Mouse (Mus musculus) urinary bladder, postnatal 25 days (tissue): ENCODE data around the gene Cpne9.

Experiments
- DNase-seq: peaks from one replicate; pipeline ENCODE4 v3.0.0; 2022; ENCODE audit warnings: low spot score

Cpne9 gene

DNA sequence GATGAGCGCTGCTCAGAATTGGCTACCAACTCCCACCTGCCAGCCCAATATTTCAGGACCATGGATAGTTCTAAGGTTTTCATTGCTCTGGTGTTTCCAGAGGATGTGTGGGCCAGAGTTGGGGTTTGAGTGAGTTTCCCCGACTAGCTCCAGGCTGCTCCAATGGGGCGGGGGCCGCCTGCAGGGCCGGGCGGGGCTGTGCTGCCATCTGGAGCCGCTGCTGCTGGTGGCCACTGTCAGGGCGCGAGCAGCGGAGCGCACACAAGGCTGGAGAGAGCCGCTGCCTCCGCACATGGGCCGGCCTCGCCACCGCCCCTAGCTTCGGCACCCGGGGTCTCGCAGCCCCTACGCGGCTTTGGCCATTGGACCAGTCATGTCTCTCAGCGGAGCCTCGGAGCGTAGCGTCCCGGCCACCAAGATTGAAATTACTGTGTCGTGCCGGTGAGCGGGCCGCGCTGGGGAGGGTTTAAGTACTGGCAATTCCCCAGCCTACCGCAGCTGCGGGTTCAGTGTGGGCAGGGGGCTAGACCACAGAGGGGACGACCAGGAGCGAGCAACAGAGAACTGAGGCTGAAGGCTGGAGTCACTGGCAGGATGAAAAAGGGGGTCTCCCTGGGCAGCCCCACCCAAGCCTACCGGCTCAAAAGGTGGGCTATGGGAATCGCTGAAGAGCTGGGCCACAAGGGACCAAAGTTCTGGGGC is at the start of gene Cpne9:
Gene Cpne9 (plus strand): TSS at position 207 of the 702 bp plus-strand sequence.
- no peak for DNase-seq

DNA sequence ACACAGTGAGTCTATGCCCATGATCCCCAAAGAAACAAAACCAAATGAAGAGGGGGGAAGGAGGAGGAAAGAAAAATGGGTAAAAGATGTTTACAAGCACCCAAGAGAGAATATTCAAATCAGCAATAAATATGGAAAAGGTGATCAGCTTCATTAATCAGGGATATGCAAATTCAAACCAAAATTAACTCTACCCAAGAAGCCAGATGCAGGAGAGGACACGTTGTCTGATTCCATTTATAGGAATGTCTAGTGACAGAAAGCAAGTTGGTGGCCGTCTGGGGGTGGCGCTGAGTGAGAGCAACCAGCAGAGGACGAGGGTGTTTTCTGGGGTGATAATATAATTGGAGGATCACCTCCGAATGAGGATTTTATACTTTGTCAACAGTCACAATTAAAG is 47.0 kb upstream of the Cpne9 start:
- no peak for DNase-seq

DNA sequence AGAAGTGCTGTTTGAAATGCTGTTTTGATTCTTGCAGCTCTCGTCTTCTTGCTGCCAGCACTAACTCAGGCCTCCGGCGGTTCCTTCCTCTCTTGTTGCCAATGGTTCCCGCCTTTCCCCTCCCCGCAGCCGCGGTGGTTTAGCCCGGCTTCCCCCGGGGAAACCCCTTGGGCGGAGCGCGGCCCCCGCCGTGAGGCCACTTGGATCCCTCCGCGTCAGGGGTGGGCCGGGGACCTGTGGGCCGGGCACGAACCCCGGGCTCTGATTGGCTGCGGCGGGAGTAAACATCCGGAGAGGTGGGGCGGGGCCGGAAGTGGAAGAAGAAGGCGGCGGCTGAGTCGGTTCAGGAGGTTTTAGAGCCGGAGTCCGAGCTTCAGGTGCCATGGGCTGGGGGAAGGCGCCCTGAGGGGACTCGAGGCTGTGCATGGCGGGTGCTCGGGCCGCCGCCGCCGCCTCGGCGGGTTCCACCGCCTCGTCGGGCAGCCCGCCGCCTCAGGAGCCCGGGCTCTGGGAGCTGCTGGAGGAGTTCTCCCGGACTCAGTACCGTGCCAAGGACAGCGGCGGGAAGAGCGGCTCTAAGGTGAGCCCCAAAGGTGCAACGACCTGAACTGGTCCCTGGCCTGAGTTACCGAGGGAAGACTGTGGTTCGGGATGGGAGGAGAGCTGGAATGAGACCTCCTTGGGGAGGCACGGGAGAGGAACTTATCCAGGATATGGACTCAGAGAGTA is 44.4 kb upstream of the Cpne9 start, which contains the start of gene Mtmr14:
Gene Mtmr14 (plus strand): TSS at position 302 of the 729 bp plus-strand sequence.
- DNase-seq: peak; percentile 98

DNA sequence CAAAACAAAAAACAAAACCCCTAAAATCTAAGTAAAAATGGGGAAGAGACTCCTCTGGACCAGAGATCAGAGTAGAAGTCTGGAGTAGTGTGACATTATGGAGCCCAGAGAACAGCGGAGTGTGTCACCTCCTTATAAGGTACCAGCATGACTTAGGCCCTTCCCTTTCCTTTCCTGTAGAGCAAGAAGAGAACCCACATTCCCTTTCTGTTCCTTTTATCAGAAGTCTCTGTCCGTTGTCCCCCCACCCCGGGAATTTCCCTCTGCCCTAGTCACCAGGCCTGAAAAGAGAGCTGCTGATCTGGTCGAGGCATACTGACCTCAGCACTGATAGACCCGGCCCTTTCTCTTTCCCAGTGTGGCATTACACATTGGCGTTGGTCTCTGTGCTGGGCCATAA is 43.7 kb upstream of the Cpne9 start:
- DNase-seq: no peak

DNA sequence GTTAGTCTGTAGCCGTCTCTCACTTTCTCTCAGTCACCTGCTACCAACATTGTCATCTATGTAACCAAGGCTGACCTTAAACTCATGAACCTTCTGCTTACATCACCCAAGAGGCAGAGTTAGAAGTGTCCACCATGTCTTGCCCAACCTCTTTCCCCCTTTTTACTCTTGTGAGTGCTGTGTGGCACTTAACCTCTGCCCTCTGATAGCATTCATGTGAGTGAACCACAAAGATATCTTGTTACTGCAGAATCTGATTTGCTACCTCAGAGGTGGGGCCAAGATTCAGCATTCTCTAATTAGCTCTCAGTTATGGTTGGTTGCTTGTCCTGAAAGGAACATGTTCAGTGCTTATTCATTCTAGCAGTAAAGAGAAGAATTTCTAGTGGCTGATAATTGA is 39.4 kb upstream of the Cpne9 start:
- no peak for DNase-seq

DNA sequence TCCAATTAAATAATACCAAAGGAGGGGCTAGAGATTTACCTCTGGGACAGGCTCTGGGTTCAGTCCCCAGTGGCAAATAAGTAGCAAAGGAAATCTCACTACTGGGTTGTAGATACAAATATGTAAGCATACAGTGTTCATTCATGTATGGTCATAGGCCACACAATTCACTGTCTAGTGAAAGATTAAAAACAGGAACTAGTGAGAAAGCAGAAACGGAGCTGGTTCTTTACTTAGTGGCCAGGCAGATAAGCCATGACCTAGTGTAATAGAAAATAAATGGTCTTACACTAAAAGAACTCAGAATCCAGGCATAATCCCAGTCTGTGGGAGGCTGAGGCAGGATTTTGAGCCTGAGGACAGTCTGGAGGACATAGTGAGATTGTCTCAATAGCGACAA is 36.5 kb upstream of the Cpne9 start:
- DNase-seq: no peak

DNA sequence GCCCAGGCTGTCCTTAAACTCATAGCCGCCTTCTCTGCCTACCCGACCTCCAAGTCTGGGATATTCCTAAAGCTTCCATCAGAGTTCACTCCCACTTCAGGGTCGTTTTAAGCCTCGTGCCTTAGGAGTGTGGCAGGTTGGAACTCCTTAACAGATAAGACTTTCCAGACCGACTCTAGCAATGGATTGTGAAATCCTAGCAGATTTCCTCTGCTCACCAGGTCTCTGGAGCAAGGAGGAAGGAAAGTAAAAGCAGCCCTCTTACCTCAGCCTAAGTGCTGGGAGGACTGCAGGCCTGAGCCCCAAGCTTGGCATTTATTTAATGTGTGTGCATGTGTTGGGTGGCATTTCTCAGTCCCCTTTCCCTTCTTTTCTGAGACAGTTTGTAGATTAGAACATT is 31.3 kb upstream of the Cpne9 start:
- no peak for DNase-seq

DNA sequence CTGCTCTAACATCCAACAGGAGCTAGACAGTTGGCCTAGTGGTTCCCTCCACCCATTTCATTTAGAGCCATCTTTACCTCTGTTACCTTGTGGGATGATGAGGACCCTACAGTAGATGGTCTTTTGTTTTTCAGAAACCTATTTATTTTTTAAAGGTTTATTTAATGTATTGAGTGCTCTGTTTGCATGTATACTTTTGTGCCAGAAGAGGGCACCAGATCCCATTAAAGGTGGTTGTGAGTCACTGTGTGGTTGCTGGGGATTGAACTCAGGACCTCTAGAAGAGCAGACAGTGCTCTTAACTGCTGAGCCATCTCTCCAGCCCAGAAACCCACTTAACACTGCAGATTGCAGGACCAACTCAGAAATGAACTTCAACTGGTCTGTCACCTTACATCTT is 30.2 kb upstream of the Cpne9 start:
- DNase-seq: no peak

DNA sequence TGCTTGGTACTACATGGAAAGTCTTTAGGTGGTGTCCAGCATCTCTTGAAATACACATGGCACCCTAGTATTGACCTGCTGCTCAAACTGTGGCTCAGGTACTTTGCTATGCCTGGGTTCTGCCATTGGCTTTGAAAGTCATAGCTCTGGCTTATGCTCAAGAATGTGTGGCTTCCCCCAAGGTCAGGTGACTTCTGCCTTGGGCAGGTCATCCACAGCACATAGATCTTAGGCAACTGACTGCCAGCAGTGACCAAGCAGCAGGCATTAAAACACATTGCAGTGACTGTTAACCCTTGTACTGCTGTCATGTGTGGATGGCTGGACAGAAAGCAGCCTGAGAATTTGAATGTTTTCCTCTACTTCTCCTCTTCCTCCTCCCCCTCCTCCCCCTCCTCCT is 27.2 kb upstream of the Cpne9 start:
- DNase-seq: no peak

DNA sequence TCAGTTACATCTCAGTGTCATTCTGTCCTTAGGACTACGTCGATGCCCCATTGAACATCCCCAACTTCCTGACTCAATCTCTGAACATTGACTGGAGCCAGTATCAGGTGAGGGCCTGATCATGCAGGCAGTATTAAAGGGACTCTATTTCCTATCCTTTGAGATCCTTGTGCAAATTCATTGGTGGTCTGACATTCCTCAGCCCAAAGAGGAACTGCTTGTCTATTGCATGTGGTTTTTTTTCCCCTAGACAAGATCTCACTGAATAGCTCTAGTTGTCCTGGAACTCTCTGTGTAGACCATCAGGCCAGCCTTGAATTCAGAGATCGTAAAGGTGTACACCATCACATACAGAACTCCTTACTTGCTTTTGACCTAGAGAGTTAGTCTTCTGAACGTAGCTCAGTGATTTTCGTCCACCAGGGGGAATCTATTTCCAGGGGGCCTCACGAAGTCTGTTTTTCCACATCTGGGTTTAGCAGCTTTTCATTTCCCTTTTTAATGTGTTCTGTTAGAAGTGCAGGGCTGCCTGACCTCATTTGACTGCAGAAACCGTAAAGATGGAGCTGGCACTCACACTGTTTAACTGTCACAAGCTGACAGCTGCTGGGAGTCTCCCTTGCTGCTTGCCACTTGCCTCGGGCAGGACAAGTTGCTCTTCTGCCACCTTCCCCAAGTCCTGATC is 20.8 kb upstream of the Cpne9 start:
- no peak for DNase-seq

DNA sequence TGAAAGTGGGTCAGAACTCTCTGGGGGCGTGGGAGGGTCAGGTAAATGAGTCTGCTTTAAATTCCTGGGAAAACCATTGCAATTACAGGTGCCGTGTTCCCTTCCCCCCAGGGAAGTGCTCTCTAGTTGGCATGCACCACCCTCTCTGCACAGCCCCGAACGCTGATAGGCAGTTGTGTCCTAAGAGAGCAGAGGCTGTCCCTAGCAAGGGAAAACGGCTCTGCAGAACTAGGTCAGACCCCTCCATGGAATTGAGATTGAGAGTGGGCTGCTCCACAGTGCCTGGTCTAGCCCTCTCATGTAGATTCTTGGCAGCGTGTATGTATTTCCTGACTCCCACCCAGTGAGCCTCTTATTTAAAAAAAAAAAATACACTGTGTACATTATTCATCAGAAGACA is 18.6 kb upstream of the Cpne9 start:
- no peak for DNase-seq

DNA sequence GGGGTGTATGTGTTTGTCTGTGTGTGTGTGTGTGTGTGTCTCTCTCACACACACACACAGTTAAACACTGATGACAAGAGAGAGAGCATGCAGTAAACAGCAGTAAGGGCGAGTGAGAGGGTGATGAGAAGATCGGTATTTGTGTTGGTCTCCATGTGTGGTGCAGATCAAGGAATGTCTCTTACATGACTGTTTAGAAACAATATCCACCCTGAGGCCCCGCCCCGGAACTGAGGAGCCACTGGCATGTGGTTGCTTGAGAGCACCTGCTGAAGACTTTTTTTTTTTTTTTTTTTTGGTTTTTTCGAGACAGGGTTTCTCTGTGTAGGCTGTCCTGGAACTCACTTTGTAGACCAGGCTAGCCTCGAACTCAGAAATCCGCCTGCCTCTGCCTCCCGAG is 17.7 kb upstream of the Cpne9 start:
- no peak for DNase-seq

DNA sequence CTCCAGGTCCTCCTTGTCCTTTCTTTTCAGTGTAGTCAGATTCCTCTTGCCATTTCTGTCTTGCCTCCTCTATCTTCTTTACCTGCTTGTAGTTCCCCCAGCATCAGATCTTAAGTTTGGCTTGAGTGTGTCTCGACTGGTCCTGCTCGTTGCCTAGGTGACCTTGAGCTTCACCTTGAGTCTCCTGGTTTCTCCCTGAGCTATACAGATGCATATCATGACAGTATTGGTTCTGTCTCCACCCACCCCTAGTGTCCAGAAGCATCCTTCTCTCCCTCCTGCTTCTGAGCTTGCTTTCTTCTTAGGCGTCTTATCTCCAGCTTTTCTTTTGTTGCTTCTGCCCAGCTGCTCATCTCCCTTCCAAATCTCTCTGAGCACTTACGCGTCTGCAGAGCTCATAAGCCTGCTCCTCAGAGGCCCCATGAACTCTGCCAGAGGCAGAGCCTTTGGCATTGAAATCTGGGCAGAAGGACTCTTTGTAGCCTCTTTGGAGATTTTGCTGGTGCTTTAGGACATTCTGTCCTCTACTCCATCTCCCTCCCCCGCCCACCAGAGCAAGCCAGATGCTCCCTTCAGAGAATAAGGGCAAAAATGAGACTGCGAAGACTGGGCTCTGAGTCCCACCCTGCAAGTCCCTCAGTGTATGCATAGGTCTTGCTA is 15.0 kb upstream of the Cpne9 start:
- no peak for DNase-seq

DNA sequence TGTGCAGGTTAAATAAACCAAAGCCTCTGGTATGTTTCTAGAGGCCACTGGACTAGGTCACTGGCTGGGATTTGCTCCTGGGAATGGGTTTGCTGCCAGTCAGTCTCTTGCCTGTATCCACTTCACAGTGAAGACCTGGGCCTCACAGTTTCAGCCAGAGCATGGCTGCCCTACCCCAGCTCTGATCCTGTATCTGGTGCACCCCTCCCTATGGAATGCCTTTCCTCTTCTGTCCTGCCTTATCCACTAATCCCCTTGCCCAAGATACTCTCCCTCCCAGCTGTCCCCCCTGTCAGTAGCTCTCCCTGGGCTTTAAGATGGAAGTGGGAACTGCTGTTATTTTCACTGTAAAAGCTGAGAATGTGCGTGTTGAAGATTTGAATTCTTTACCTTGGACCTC is 14.1 kb upstream of the Cpne9 start:
- no peak for DNase-seq

DNA sequence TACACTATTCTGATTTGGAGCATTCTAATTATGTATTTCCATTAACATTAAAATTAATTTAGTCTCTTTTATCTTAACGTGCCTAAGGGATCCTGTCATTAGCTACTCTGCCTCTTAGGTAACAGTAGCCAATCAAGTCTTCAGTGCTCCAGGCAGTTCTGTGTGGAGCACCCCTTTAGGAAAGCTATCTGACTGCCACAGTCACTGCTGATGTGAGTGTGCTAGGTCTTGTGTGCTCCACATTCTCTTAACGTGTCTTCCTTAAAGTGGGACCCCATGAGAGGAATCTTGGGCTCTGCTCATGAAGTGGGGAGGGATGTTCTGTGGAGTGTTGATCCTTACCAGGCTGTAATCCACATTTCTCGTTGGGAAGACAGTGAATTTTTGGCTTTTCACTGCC is 9.7 kb upstream of the Cpne9 start:
- DNase-seq: no peak

DNA sequence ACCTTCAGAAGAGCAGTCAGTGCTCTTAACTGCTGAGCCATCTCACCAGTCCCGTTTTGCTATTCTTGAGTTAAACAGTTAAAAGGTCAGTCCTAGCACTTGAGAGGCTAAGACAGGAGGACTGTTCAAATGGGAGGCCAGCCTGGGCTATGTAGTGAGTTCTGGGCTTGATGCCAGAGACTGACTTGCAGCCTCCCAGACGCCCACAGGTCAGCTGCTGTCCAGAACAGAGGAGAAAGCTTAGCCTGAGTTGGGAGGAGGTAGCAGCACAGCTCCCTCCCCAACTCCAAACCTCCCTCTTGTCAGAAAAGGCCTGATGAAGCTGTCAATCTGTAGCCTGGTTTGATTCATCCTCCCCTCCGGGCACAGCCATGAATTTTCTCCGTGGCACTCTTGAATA is 5.3 kb upstream of the Cpne9 start:
- no peak for DNase-seq

DNA sequence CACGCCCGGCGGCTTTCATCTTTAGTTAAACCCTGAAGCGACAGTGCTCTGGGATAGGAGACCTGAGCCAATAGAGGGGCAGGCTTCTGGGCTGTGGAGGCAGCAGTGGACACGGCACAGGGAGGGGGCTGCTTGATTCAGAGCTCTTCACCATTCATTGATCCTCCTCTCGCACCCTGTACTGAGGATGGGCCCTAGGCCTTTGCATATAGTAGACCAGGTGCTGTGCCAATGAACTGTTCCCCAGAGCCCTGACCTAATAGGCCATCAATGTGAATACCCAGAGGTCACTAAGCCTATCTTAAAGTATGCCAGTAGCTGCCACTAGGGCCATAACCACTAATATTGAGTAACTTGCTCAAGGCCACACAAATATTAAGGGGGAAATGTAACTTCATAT is 431 bp upstream of the Cpne9 start:
- no peak for DNase-seq

DNA sequence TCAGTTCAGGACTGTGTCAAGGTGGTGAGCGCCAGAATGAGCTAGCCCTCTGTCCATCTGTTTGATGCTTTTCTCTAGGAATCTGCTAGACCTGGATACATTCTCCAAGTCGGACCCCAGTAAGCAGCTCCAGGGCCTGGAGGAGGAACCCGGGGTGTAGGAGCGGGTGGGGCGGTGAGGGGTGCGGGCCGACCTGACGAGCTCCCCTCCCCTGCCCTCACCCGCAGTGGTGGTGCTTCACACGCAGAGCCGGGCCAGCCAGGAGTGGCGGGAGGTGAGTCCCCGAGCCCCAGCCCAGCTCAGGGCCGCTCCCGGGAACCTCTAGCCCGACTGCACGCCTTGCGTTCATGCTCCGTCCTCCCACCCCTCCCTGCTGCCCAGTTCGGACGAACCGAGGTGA is 862 bp downstream of the Cpne9 start:
- no peak for DNase-seq

DNA sequence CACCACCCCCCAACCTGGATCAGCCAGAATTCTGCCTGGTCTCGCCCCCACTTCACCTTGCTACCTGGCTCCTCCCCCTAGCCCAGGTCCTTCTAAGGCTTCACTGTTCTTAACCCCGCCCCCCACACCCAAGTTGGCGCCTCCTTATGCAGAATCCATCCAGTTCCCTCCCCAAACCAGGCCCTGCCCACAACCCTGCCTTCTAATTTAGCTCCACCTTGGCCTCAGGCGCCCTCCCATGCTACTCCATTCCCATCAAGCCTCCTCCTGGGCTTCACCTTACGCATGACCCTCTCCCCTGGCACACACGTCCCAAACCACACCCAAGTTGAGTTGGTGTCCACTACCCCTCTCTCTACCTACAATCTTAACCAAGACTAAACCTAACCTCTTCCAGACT is 1.4 kb downstream of the Cpne9 start:
- DNase-seq: no peak

DNA sequence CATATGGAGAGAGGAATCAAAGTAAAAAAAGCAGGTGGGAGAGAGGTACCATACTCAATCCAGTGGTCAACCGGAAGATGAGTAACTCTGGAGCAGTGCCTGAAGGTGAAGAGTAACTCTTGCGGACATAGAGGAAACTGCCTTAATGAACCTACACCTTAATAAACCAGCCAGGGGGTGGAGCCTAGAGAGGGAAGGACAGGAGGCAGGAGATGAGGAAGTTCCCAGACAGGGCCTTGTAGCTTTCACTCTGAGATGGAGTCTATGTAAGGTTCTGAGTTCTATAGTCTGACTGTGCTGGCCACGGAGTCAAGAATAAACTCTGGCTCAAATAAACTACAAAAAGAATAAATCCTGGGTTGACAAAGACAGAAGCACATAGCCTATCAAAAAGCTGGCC is 2.8 kb downstream of the Cpne9 start:
- no peak for DNase-seq

DNA sequence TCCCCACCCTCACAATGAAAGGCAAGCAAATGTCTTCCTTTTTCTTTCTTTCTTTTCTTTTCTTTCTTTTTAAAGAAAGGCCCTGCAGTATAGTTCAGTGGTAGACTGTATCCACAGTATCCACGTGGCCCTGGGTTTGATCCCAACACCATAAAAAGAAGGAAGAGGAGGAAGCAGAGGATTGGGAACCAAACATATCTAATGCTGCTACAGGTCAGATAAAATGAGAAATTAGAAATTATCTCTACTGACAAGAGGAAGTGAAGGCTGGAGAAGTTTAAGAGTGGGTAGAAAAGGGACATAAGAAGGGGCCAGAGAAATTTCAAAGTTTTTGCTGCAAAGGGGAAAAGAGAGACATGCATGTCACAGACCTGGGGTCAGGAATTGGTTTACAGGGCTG is 4.2 kb downstream of the Cpne9 start:
- DNase-seq: no peak

DNA sequence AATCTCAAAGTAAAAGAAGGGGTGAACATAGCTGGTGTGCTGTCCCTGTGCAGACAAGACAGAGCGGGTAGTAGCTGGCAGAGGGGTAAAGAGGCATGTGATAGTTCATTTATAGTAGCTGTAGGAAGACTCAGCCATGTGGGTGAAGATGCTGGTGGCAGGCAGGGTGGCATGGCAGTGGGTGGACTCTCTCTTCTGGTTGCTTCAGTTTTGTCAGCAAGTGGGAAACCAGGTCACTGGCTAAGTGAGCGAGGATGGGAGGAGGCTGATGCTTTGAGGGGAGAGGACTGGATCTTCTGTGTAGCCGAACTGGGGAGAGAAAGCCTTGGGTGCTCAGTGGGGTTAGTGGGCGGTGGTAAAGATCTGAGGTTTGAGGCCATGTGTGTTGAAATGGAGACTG is 5.1 kb downstream of the Cpne9 start:
- no peak for DNase-seq

DNA sequence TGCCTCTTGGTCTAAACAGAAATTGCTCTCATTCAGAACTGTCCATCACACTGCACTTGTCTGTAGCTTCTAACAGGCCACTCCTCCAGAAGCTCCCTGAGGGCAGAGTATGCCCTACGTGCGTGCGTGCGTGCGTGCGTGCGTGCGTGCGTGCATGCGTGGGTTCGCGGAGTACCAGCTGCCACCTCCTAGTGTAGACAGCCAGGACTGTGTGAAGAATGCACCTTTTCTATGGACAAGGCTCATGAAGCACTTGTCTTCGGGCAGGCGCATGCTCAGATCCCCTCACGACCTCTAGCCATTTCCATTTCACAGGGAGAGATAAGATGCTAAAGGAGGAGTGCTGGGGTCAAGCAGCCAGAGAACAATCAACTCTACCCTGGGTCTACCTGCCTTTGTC is 7.2 kb downstream of the Cpne9 start:
- DNase-seq: no peak
